Mouse (Mus musculus) mouse embryonic stem cell (cell line): Measurements from ENCODE around the gene Irf3.

Experiments used
- in situ Hi-C, 2 experiments: fragments of 300-500 bp; cut with MboI; formaldehyde crosslinking; loops; 1 replicate in 1 of 2; 3 replicates in 1 of 2; pipeline ENCODE4 v1.14.3; 2019 to 2020; ENCODE audit warnings: low sequenced_read_pairs in 2 of 2, low pct_unique_long_range_greater_than_20kb in 1 of 2, mixed read lengths in 1 of 2; ENCODE audit not compliant: unreplicated experiment in 1 of 2

Irf3 gene

DNA sequence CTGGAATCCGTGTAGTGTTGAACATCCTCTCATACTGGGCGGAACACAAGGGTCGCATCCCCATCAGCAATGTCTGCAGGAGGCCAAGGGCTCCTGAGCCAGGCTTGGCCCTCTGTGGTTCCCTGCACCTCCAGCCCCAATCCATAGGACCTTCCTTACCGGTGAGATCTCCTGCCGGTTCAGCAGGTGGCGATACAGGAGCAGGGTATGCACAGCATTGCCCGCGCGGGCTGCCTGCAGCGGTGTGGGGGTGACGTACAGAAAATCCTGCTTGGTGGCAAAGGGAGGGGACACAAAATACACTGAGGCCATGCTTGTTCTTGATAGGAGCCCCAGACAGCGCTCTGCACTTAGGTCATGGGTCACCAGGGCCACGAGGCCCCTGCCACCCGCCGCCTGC is 30.8 kb upstream of the Irf3 start:
- in situ Hi-C loops = no loop called here

DNA sequence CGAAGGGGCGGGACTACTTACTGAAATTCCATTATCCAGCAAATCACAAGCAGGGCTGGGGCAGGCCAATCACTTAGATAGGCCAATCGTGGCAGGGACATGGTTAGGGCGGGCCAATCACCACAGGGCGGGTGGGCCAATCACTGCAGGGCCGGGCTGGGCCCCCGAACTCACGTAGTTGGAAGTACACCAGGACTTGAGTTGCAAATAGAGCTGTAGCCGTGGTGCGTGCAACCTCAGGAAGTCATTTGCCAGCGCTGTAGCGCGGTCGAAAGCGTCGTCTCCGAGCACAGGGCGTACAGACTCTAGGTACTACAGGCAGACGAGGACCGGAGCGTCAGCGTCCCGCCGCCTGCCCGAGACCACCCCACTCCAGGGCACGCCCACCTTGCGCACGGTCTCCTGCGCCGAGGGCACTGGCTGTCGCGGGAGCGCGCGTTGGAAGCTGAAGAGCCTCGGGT is 27.2 kb upstream of the Irf3 start:
- in situ Hi-C loops = no loop called here

DNA sequence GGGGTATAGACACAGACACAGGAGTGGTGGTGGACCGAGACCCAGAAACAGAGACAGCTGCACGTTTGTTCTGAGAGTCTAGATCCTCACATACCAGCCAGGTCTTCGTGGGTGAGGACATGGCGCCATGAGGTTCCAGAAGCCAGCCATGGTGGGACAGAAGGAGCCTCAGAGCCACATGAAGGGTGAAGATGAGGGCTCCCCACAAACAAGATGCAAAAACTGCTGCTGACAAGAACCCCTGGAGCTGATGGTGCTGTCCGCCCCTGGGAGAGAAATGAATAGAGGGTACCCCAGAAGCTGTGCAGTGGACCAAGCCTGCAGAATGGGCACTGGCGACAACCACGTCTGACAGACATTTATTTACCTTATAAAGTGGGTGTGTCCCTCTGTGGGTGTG is 26.3 kb upstream of the Irf3 start:
- in situ Hi-C loops = no loop called here

DNA sequence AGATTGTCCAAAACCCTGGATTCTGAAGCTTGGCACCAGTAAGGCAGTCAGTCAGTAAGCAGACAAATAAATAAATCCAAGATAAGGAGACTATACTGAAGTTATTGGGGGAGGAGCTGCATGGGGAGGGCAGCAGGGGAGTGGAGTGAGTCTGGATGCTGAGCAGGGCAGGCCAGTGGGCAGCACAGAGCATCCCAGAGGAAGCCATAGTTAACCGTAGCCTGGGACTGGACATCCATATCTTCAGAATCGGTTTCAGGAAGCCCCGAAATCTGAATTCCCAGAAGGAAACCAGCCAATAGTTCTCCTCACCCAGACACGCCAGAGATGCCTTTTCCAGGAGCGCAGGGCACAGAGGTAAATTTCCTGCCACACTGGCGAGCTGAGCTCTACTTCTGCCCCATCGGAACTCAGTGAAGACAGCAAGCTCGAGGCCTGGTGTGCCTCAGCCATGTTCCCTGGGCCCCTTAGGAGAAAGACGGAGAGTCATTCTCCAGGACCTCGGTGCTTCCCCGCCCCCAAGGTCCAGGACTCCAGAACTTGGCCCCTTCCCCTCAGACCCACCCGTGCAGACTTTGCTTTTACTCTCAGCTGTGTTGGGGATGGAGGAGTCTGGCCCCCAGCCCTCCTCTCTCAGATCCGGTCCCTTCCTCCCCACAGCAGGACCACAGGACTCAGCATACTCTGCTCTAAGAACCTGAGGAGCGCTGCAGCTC is 23.9 kb upstream of the Irf3 start:
- in situ Hi-C loops = no loop called here

DNA sequence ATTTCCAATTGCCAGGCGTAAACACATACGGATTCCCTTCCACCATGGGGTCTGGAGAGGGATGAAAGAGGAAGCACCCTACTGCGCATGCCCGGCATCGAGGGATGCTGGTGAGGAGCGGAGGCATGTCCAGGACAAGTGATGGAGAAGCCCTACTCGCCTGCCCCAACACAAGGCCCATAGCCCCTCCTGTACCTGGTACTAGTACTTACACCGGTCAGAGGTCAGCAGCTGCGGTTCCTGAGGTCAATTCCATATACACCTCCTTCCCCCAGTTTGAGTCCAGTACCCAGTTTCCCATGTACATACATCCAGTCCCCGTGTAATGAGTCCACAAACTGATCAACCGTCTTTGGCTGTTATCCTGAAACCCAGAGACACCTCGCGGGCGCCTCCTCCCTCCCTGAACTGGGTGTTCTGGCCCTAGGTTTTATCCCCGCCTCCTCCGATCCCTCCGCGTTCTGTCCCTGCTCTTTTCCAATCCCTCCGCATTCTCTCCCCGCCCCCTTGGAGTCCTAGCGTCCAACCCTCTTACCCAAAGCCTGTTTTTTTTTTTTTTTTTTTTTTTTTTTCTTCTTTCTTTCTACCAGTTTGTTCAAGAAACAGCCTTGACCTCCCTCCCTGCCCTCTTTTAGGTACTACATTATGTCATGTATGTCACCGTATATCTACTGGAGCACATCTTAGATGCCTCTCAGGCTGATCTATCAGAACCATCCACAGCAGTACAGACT is 22.9 kb upstream of the Irf3 start, which contains the start of gene Cpt1c:
Gene Cpt1c, minus strand, starts transcription at position 469 of the 734 bp plus-strand sequence.
- in situ Hi-C loops = no loop called here

DNA sequence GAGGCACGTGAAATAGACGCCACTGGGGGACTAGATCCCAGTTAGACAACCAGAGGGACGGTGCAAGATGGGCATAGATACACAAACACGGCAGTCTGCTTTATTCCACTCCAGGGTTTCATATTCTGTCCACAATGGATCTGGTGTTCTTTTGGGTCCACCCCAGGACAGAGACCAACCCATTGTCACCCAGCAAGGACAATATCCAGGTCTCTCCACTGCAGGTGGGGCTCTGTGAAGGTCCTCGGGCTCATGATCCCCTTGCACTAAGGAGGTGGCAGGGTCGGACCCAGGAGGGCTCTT is 22.4 kb upstream of the Irf3 start:
- in situ Hi-C loops = no loop called here

DNA sequence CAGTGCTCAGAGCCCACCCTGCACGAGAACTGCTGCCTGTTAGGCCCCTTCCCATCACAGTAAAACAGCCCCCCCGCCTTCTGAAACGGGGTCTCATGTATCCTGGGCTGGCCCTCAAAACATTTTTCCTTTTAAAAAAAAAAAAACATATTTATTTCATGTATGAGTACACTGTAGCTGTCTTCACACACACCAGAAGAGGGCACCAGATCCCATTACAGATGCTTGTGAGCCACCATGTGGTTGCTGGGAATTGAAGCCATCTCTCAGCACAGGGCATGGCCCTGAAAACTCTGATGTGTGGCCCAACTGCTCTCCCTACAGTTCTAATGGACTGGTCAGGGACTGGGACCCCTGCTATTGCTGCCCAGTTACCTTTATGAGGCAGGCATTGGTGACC is 19.1 kb upstream of the Irf3 start:
- in situ Hi-C loops = no loop called here

DNA sequence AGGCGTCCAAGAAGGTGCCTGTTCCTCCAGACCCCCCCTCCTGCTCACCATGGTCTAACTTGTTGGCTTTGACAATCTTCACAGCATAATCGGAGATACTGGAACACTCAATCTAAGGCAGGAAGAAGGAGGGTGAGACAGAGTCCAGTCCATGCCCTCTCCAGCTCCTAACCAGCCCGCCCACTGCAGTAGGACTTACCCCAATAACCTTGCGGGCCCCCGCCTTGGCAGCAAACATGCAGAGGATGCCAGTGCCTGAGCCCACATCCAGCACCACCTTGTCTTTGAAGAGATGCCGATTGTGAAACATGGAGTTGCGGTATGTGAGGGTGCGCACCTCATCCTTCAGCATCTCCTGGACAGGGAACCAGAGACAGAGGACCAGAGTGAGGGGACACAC is 15.9 kb upstream of the Irf3 start:
- in situ Hi-C loops = no loop called here

DNA sequence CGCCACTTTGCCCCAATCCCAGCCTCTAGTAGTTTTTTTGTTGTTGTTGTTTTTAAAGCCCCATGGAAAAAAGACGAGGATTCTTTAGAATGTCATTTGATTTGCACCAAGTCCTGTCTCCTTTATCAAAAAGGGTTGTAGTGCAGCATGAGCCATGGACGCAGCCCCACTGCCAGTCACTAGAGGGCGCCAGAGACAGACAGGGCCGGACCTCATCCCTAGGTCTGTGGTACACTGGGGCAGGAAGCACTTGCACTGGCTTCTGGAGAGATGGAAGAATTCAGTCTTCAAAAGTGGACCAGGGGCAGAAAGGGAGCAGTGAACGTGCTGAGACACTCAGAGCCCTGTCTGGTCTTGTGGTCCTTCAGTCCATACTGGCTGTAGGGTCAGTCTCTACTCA is 14.4 kb upstream of the Irf3 start:
- in situ Hi-C loops = no loop called here

DNA sequence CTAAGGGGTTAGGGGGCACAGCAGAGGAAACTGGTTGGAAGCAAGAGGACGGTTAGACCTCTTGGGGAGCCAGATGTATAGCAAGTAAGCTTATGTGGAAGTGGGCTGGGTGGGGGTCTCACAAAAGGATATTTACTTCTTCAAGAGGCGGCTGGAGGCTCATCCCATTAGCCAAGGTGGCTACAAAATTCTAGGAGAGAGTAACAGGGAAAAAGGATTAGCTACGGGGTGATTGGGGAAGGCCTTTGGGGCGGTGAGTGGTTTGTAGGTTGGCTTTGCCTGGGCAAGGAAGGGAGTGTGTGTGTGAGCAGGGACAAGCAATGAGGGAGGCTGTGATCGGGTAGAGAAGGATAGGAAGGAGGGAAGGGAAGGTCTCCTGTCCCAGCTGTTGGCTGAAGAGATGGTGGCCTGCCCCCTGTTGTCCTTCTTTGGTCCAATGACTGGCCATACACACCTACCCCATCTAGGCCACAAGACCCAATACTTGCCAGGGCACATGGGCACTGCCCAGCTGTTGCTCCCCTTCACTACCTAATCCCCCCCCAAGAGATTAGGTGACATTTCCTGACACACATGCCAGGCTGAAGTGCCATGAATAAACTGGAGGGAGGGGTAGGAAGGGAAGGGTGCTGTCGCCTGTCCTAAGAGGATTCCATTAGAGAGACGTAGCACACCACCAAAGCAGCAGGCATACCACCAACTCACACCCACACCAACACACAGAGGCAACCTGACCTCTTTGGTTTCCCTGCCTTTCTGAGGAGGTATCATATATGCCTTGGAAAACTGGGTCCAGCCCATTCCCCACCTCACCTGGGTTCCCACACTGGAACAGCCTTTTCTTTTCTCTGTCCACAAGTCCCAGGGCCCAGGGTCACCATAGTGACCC is 13.3 kb upstream of the Irf3 start:
- in situ Hi-C loops = no loop called here

DNA sequence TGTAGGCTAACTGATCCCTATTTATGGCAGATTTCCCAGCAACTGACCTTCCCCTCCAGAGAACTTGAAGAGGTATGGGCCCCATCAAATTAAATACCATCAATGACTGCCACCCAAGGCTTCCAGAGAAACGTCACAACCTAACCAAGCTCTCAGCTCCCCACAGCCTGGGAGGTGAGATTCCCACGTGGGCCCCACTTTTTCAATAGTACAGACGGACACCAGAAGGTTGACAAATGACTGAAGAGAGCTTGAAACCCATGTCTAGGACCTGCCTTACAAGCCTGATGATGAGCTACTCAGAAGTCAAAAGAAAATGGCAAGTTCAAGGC is 12.6 kb upstream of the Irf3 start:
- in situ Hi-C loops = no loop called here

DNA sequence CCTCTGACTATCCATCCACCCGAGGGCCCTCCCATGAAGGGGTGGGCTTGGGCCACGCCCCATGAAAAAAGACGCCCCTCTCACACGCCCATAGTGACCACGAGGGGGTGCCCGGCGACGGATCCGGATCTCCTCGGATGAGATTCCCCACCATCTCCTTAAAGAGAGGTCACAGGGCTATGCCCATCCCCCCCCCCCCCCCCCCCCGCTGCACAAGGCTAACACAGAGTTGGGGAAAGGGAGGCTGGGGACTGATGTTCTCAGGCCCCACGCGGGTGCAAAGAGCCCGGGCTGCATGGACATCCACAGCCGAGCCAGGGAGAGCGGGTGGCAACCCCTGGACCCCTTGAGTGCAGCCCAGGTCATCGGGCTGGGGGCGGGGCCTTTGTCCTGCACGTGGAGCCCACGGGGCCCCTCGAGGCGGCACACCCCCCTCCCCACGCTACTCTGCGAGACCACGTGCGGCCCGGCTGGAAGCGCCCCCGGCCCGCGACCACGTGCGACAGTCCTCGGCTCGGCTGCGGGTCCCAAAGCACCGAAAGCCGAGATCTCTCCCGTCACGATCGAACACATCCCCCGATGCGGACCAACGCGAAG is 11.8 kb upstream of the Irf3 start:
- in situ Hi-C loops = no loop called here

DNA sequence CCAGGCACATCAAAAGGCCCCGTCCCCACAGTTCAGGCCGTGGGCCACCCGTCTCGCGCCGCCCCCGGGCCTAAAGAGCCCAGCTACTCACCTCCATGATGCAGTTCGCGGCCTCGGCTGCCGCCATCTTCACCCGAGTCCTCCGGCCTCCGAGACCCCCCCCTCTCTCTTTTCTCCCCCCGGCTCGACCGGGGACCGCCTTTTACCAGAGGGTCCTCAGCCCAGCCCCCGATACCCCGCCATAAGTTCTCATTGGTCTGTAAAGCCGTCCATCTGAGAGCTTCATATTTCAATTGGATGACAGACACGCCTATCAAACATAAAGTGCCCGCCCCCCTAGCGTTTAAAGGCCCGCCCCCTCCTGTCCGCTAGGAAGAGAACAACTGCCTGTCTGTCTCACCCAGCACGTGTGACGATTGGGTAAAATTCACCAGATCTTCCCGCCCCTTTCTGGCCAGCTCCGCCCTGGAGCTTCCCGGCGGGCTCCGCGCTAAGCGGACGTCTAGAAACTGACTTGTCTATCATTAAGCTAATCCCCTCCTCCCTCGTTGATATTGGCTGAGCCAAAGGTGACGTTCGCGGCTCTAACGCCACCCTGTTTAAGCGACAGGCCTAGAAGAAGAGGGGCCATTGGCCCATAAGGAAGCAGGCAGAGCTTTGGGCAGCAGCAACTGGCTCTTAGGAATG is 11.1 kb upstream of the Irf3 start, which contains the start of gene Prmt1:
Gene Prmt1, minus strand, starts transcription at position 377 of the 687 bp plus-strand sequence.
- in situ Hi-C loops = no loop called here

DNA sequence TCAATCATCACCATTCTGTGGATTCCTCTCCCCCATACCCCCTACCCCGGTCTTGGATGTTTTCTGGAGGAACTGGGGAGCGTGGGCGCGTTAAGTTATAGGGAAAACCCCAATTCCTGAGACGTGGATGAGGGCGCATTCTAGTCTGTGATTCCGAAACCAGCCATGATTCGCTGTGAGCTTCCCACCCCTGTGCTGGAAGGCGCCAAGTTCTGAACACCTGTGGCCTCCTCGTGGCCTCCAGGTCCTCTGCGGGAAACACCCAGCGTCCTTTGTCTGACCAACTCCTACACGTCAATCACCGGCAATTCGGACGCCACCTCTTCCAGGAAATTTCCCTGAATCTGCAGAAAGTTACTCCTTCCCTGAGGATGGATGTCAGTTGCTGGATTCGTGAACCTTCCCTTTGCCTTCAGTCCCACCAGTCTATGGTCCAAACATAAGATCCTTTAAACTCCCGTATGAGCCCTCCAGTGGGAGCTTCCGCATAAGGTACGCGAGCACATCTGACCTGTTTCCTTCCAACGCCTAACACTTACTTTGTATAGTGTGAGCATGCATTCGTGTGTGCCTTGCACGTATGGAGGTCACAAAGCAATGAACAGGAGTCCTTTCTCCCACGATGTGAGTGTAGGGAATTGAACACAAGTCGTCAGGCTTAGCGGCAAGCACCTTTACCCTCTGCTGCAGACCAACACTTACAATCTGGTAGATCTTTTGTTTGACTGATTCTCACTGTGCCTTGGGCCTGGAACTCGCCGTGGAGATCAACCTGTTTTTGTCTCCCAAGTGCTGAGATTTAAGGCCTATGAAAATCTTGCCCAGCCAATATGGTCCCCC is 10.3 kb upstream of the Irf3 start:
- in situ Hi-C loops = no loop called here

DNA sequence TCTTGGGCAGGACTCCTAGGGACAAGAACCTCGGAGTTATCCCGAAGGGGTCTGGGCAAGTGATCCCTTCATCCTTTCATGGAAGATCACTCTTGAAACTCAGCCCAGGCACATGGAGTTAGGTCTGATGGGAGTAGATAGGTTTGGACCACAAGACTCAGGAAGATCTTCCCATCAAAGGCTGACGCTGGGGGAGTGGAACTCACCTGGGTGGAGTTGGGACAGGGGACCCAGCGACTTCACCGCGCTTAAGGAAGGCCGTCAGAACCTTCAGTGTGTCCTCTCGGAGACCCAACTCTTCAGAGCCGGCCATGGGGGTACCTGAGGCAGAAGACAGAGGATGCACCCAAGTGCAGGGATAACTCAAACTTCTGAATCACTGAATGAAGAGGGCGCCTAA is 776 bp upstream of the Irf3 start:
- in situ Hi-C loops = no loop called here

DNA sequence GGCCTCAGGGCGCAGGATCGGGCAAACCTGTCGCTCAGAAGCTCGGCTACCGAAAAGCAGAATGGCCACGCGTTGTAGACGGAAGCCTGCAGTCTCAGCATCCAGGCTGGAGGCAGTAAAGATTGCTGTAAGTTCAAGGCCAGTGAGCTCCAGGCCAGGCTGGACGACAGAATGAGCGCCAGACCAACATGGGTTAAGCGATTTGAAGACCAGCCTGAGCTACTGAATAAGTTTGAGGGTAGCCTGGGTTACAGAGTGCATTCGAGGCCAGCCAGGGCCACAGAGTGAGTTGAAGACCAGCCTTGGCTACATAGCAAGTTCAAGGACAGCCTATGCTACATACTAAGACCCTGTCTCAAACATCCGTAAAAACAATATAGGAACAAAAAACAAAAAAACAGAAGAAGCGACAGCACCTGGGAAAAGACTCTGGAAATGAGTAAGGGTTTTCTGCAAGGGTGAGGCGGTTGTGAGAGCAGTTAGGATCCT is 536 bp downstream of the Irf3 start:
- in situ Hi-C loops = no loop called here

DNA sequence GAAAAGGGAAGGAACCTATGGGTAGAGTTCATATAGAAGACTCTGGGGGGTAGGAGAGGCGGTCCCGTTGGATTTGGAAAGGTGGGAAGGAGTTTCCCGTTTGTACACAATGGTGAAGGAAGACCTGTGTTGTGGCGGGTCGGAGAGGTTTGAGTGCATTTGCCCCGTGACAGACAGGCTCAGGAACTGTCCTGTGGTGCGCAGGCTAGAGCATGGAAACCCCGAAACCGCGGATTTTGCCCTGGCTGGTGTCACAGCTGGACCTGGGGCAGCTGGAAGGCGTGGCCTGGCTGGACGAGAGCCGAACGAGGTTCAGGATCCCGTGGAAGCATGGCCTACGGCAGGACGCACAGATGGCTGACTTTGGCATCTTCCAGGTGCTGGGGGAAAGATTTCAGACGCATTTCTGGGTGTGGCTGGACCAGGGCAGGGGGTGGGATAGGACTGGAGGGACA is 1.1 kb downstream of the Irf3 start, which contains the start of gene Bcl2l12:
Gene Bcl2l12, minus strand, starts transcription at position 212 of the 455 bp plus-strand sequence.
- in situ Hi-C loops = no loop called here
